Mouse (Mus musculus) testis, adult 2 months (tissue): ENCODE measurements at regions not wholly inside any gene's neighbourhood (a gene's known extent, or its start where the extent isn't known, plus 50 kb on each side); places are given as distances from the start of the nearest gene placed in this dataset.

Source experiments
- CTCF ChIP-seq: fragments of 200-500 bp; IDR thresholded peaks from 2 replicates; pipeline ENCODE4 v1.5.1; 2012; ENCODE audit warnings: low read depth, mild to moderate bottlenecking, inconsistent platforms, low read length, moderate library complexity; ENCODE audit not compliant: control insufficient read depth, insufficient read depth, insufficient replicate concordance
- POLR2A ChIP-seq: fragments of 200-500 bp; IDR thresholded peaks from 2 replicates; pipeline ENCODE4 v1.6.1; 2012; ENCODE audit warnings: low read depth, mild to moderate bottlenecking, inconsistent platforms, low read length, moderate library complexity; ENCODE audit not compliant: control insufficient read depth

- peak; percentile 38; the same call in 1 of the 2 replicates for TF ChIP-seq CTCF
- TF ChIP-seq POLR2A = no peak
These were observed 75.0 kb upstream of the Kit start for GRCm38 (mm10) chr5:75499695-75500094.
